ENCODE assay signal across 23 mouse cellular contexts in genomic region chr7:125897059-125897458, GRCm38 (mm10).
DNase-seq lines count a peak whose midpoint lies in the region; ATAC-seq lines count a peak whose summit lies in the region.
"Had no signal": no experiment of that assay in that cellular context is flagged by ENCODE, and none has a peak within 500 bp of the region (broad histone marks: within the 10 kb centered on the region; RNA-seq: fewer than 3 reads in every experiment).

No protein-coding gene starts in this region.

- 0 out of 2 replicates have a peak, but pooled peaks have one; percentile 29 for ATAC-seq in frontal cortex, adult (ENCODE audit: low TSS enrichment)
- ATAC-seq: activated CD4-positive, CD25-positive, alpha-beta regulatory T cell, adult 4 months; CD4-positive, CD25-positive, alpha-beta regulatory T cell, adult 4 months; forebrain, embryonic 13.5 days; forebrain, embryonic 15.5 days; Patski had no signal

- no peak for DNase-seq in frontal cortex, postnatal 10 days (ENCODE audit: low spot score in 2 of 2)
- DNase-seq in left cerebral cortex, adult 18-20 months (ENCODE audit: low spot score in 2 of 2), result peak; percentile 57 to 71
- DNase-seq in left cerebral cortex, adult 11 months (ENCODE audit: low spot score), result no peak
- DNase-seq in right cerebral cortex, adult 18-20 months, result peak; percentile 74
- DNase-seq in right cerebral cortex, postnatal 10 days (ENCODE audit: low spot score in 2 of 2), result no peak
- no peak for DNase-seq in retina, postnatal 1 day
- DNase-seq: adrenal gland, adult 8-10 months; adrenal gland, postnatal 14 days; adrenal gland, postnatal 36 days; B cell, adult 2 months; cerebellum, adult 11 months; cerebellum, adult 18-20 months; cerebellum, adult 8-10 months; cerebellum, adult 9-11 months; cerebellum, postnatal 14 days; cerebellum, postnatal 36 days; embryo, embryonic 11 days had no signal

Comparison
In these comparisons a context has a peak if more than half of its experiments do, and no peak if none do; other contexts are left out.
1. DNase-seq: peak in left cerebral cortex, adult 18-20 months (2 of 2) and right cerebral cortex, adult 18-20 months (single experiment); none in frontal cortex, postnatal 10 days (0 of 2), left cerebral cortex, adult 11 months (single experiment), right cerebral cortex, postnatal 10 days (0 of 2) and retina, postnatal 1 day (single experiment).